Mouse (Mus musculus) ovary, postnatal 10 days (tissue): ENCODE results near the gene Gm20219.
A peak's percentile ranks its signal among the peaks of the same experiment; 100 is the strongest.

Source experiments
- DNase-seq: peaks from one replicate; pipeline ENCODE4 v3.0.0; 2022; ENCODE audit warnings: low spot score

The Gm20219 gene

GRCm38 (mm10) chr17:56554122-56554551 lies at the start of gene Gm20219:
Gene Gm20219, minus strand, starts transcription at chr17:56554387.
- DNase-seq: no peak

GRCm38 (mm10) chr17:56604070-56604380 lies 49.8 kb upstream of the Gm20219 start:
- DNase-seq: no peak

- DNase-seq: no peak
These were observed 49.2 kb upstream of the Gm20219 start for GRCm38 (mm10) chr17:56603186-56604069.

- DNase-seq: no peak
These were observed 39.5 kb upstream of the Gm20219 start for GRCm38 (mm10) chr17:56593527-56594271.

- DNase-seq: no peak
These were observed 38.4 kb upstream of the Gm20219 start for GRCm38 (mm10) chr17:56592553-56592952.

- DNase-seq: no peak
These were observed 34.7 kb upstream of the Gm20219 start for GRCm38 (mm10) chr17:56588921-56589320.

- DNase-seq: no peak
These were observed 33.6 kb upstream of the Gm20219 start for GRCm38 (mm10) chr17:56587773-56588172.

GRCm38 (mm10) chr17:56585171-56585821 lies 31.1 kb upstream of the Gm20219 start:
- peak; percentile 40 for DNase-seq

GRCm38 (mm10) chr17:56584257-56585130 lies 30.3 kb upstream of the Gm20219 start, which contains the start of the genes Safb2 and Safb:
Gene Safb2, minus strand, starts transcription at chr17:56584585.
Gene Safb, plus strand, starts transcription at chr17:56584825.
- peak; percentile 98 for DNase-seq

GRCm38 (mm10) chr17:56583611-56584256 lies 29.5 kb upstream of the Gm20219 start:
- no peak for DNase-seq

GRCm38 (mm10) chr17:56583071-56583470 lies 28.9 kb upstream of the Gm20219 start:
- no peak for DNase-seq

- no peak for DNase-seq
These were observed 18.8 kb upstream of the Gm20219 start for GRCm38 (mm10) chr17:56572939-56573338.

GRCm38 (mm10) chr17:56572154-56572553 lies 18.0 kb upstream of the Gm20219 start:
- no peak for DNase-seq

- DNase-seq: no peak
These were observed 16.1 kb upstream of the Gm20219 start for GRCm38 (mm10) chr17:56570287-56570686.

- no peak for DNase-seq
These were observed 13.2 kb upstream of the Gm20219 start for GRCm38 (mm10) chr17:56567370-56567769.

GRCm38 (mm10) chr17:56566918-56567317 lies 12.7 kb upstream of the Gm20219 start:
- DNase-seq: no peak

GRCm38 (mm10) chr17:56566293-56566692 lies 12.1 kb upstream of the Gm20219 start:
- DNase-seq: no peak

GRCm38 (mm10) chr17:56561866-56562265 lies 7.7 kb upstream of the Gm20219 start:
- no peak for DNase-seq

- no peak for DNase-seq
These were observed 5.9 kb upstream of the Gm20219 start for GRCm38 (mm10) chr17:56560131-56560530.

- no peak for DNase-seq
These were observed 5.2 kb upstream of the Gm20219 start for GRCm38 (mm10) chr17:56559386-56559785.

GRCm38 (mm10) chr17:56558448-56558847 lies 4.3 kb upstream of the Gm20219 start:
- no peak for DNase-seq
